Mouse (Mus musculus) hindbrain, embryonic 10.5 days (tissue): ENCODE data around the gene Rps11. TPM values are rescaled to one million over a fixed set of nuclear protein-coding genes. Genes with fewer than 3 reads are reported as not detected.

Experiments used
- DNase-seq: peaks from one replicate; pipeline ENCODE4 v3.0.0-alpha.2; 2017; ENCODE audit warnings: low spot score
- H3K27ac ChIP-seq: fragments of 300-500 bp; sonication (generic); 2 replicates; pipeline ENCODE4 v1.5.1; 2016; ENCODE audit warnings: mild to moderate bottlenecking, moderate library complexity
- H3K27me3 ChIP-seq: fragments of 300-500 bp; sonication (generic); 2 replicates; pipeline ENCODE4 v1.6.1; 2016; ENCODE audit warnings: mild to moderate bottlenecking; ENCODE audit not compliant: poor library complexity, insufficient read depth, severe bottlenecking
- H3K36me3 ChIP-seq: fragments of 300-500 bp; sonication (generic); 2 replicates; pipeline ENCODE4 v1.6.1; 2016; ENCODE audit warnings: mild to moderate bottlenecking, moderate library complexity
- H3K4me1 ChIP-seq: fragments of 300-500 bp; sonication (generic); replicated peaks from 2 replicates; pipeline ENCODE4 v1.6.1; 2016; ENCODE audit warnings: mild to moderate bottlenecking
- H3K4me3 ChIP-seq: fragments of 300-500 bp; sonication (generic); 2 replicates; pipeline ENCODE4 v1.5.1; 2016; ENCODE audit warnings: mild to moderate bottlenecking, moderate library complexity
- H3K9me3 ChIP-seq: fragments of 300-500 bp; sonication (generic); 2 replicates; pipeline ENCODE4 v1.6.1; 2016; ENCODE audit warnings: mild to moderate bottlenecking, moderate library complexity
- WGBS: fragments of 180-500 bp; shearing (Covaris S2); methylation state at CpG from one replicate; pipeline ENCODE4 v1.1.7; 2016; 5-methylcytosine and 5-hydroxymethylcytosine counted together
- polyA plus RNA-seq: library from polyadenylated mRNA; unstranded; fragments of >200 nt; fragmentation: Nextera tagmentation; extraction: Ambion mirVana; gene quantifications from 2 replicates; pipeline ENCODE4 v1.2.1, GENCODE M21; 2016

Rps11 gene
- polyA plus RNA-seq, 1 experiment from 2014 or later = 1,526 TPM

GRCm38 (mm10) chr7:45150321-45150720 is 26.1 kb upstream of the Rps11 start:
- DNase-seq = no peak
- Histone ChIP-seq H3K27ac (peak overlapping the region; percentile 71), H3K27me3 (no peaks in the 10 kb centered on the region), H3K36me3 (peaks cover 33% of the 10 kb centered on the region), H3K4me3 (no peak overlapping the region), H3K4me1 (peaks cover 43% of the 10 kb centered on the region), H3K9me3 (no peaks in the 10 kb centered on the region)
- whole genome bisulfite sequencing = 59% methylated on average over 4 of the region's 4 CpGs

DNA sequence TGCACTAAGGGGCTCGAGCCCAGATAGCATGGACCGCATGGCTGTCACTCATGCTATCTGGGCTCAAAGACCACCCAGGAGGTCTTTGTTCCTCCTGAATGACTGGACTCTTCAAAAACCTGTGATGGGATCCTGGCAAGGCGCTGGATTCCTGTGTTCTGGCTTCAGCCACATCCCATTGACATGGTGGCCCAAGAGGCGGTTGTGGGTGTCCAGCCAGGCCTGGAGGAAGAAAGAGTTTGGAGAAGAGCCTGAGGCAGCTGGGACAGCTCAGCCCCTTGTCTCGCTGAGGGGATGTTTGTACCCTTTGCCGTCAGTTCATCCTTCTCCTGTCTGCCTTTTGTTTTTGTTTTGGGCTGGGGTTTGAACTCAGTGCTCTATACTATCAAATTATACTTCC is 25.3 kb upstream of the Rps11 start:
- H3K9me3 ChIP-seq = no peaks in the 10 kb centered on the region
- WGBS = 26% methylated on average over 6 of the region's 6 CpGs
- peak overlapping the region; percentile 71; the same call in 1 of the 2 replicates for H3K27ac ChIP-seq
- no peak overlapping the region; the same call in 1 of the 2 replicates for H3K4me3 ChIP-seq
- H3K36me3 ChIP-seq = peaks cover 41% of the 10 kb centered on the region
- DNase-seq = peak; percentile 18
- H3K4me1 ChIP-seq = peaks cover 36% of the 10 kb centered on the region
- no peaks in the 10 kb centered on the region for H3K27me3 ChIP-seq

GRCm38 (mm10) chr7:45148534-45149098 is 24.4 kb upstream of the Rps11 start:
- no peak for DNase-seq
- H3K27me3 ChIP-seq = no peaks in the 10 kb centered on the region
- H3K4me3 ChIP-seq = no peak overlapping the region
- H3K4me1 ChIP-seq = peaks cover 34% of the 10 kb centered on the region
- WGBS = 62% methylated on average over 4 of the region's 4 CpGs
- no peaks in the 10 kb centered on the region for H3K9me3 ChIP-seq
- no peak overlapping the region for H3K27ac ChIP-seq
- peaks cover 50% of the 10 kb centered on the region for H3K36me3 ChIP-seq

GRCm38 (mm10) chr7:45147899-45148298 is 23.7 kb upstream of the Rps11 start:
- H3K27ac ChIP-seq = no peak overlapping the region
- no peaks in the 10 kb centered on the region for H3K9me3 ChIP-seq
- H3K4me3 ChIP-seq = no peak overlapping the region
- no peaks in the 10 kb centered on the region for H3K27me3 ChIP-seq
- H3K36me3 ChIP-seq = peaks cover 57% of the 10 kb centered on the region
- WGBS = 92% methylated on average over 11 of the region's 11 CpGs
- DNase-seq = no peak
- peaks cover 30% of the 10 kb centered on the region for H3K4me1 ChIP-seq

DNA sequence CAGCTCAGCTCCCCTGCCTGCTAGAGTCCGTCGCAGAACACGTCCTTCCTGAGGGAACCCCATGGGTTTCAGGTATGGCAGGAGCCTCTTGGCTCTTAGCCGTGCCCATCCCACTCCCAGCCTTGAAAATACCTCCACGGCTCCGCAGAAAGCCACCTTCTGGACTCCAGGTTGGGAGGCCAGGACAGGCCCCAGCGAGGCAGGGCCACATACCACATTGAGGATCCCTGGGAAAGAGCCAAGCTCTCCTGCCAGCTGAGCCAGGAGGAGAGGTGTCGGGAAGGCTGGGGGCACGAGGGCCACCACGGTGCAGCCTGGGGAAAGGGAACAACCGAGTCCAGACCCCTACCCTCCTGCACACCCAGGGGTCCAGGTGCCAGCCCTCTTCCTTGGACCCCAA is 23.0 kb upstream of the Rps11 start:
- 91% methylated on average over 11 of the region's 11 CpGs for WGBS
- H3K36me3 ChIP-seq = peaks cover 64% of the 10 kb centered on the region
- H3K27ac ChIP-seq = no peak overlapping the region
- peaks cover 30% of the 10 kb centered on the region for H3K4me1 ChIP-seq
- H3K9me3 ChIP-seq = no peaks in the 10 kb centered on the region
- no peak for DNase-seq
- H3K27me3 ChIP-seq = no peaks in the 10 kb centered on the region
- no peak overlapping the region for H3K4me3 ChIP-seq

- H3K9me3 ChIP-seq = no peaks in the 10 kb centered on the region
- H3K27me3 ChIP-seq = no peaks in the 10 kb centered on the region
- peaks cover 74% of the 10 kb centered on the region for H3K36me3 ChIP-seq
- no peak for DNase-seq
- no peak overlapping the region for H3K4me3 ChIP-seq
- peaks cover 20% of the 10 kb centered on the region for H3K4me1 ChIP-seq
- WGBS = 96% methylated on average over 8 of the region's 8 CpGs
- no peak overlapping the region for H3K27ac ChIP-seq
Measured at GRCm38 (mm10) chr7:45145460-45145859, 21.2 kb upstream of the Rps11 start.

DNA sequence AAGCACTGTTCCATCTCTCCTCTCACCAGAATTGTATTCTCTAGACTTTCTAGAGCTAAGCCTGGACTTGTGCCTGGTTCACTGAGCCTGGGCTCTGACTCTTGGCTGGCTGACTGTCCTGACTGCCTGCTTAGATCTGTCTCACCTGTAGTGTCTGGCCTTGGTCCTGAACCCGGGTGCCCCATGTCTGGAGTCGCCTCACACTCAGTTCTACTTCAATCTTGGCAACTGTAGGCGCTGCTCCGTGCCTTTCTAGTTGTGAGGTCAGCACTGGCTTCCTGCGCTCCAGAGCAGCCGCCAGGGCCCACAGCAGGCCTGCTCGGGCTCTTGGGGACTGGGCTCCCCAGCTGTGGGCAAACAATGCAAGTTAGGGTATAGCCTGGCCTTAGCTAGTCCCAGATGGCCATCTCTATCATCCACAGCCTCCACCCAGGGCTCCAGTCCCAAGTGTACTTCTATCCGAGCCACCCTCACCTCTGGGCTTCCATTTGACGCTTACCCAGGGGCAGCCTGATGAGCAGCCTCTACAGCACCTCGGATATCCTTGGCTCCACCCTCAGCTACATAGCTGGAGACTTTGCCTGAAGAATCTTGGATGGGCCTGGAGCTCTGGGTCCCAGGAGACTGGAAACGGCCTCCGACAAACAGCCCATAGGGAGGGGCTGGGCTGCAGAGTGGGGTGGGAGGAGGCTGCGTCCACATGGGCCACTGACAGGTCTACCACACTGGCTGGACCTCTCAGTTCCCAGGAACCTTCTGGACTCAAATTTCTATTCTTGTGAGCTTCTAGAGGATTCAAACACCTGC is 20.3 kb upstream of the Rps11 start:
- Histone ChIP-seq H3K4me3 (no peak overlapping the region), H3K27ac (no peak overlapping the region), H3K4me1 (peaks cover 15% of the 10 kb centered on the region), H3K27me3 (no peaks in the 10 kb centered on the region), H3K9me3 (no peaks in the 10 kb centered on the region), H3K36me3 (peaks cover 74% of the 10 kb centered on the region)
- DNase-seq = no peak
- 87% methylated on average over 13 of the region's 13 CpGs for WGBS

- peaks cover 57% of the 10 kb centered on the region for H3K36me3 ChIP-seq
- no peak overlapping the region for H3K4me3 ChIP-seq
- H3K4me1 ChIP-seq = peaks cover 5% of the 10 kb centered on the region; the same call in 1 of the 2 replicates
- WGBS = 92% methylated on average over 5 of the region's 5 CpGs
- H3K9me3 ChIP-seq = no peaks in the 10 kb centered on the region
- H3K27me3 ChIP-seq = peaks cover 13% of the 10 kb centered on the region
- no peak for DNase-seq
- H3K27ac ChIP-seq = no peak overlapping the region
Measured at GRCm38 (mm10) chr7:45141914-45142313, 17.7 kb upstream of the Rps11 start.

DNA sequence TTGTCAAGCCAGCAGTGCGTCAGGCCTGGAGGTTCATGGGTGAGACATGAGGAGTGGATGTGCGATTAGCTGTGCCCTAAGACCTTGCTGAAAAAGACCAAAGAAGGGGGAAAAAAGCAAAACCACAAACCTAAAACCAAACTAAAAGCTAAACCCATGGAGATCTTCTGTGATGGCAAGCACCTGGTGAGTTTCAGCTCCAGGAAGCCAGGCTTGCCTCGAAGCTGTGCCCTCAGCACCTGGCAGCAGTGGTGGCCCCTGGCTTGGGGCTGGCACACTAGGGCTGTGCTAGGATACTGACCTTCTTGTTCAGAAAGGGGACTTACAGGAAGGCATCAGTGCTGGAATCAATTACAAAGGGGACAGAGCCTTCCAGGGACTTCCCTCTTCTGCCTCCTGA is 17.1 kb upstream of the Rps11 start:
- peaks cover 51% of the 10 kb centered on the region for H3K36me3 ChIP-seq
- H3K9me3 ChIP-seq = no peaks in the 10 kb centered on the region
- no peak overlapping the region for H3K4me3 ChIP-seq
- peaks cover 14% of the 10 kb centered on the region for H3K27me3 ChIP-seq
- peaks cover 7% of the 10 kb centered on the region for H3K4me1 ChIP-seq
- DNase-seq = no peak
- no peak overlapping the region for H3K27ac ChIP-seq
- 89% methylated on average over 3 of the region's 3 CpGs for WGBS

DNA sequence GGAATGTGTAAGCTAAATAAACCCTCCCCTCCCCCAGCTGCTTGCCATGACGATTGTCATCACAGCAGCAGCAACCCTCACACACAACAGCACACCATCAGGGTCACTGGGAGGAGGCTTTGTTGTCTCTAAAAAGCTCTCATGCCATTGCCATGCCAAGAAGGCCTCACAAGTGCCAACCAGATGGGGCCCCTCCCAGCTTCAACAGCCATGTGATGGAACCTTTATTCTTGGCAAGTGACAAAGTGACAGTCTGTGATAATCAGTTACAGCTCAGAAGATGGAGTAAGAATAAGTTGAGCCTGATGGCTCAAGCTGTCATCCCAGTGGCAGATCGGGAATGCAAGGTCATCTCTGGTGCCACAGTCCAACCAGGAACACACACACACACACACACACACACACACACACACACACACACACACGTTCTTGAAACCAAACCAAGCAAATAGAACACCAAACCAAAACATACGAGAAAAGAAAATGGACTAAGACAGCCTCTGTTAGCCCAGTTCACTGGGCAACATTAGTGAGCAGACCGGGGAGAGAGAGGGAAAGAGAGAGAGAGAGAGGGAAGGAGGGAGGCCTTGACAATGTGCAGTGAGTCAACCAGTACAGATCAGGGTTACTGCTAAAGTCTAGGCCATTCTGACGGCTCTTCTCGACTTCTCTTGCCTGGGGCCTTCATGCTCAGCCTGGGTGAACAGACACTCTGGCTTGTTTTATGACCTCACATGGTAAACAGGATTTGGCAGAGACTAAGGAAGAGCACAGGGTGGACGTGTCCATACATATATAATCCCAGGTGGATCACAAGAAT is 15.9 kb upstream of the Rps11 start:
- Histone ChIP-seq H3K4me3 (no peak overlapping the region), H3K4me1 (peaks cover 16% of the 10 kb centered on the region), H3K27me3 (peaks cover 25% of the 10 kb centered on the region), H3K36me3 (peaks cover 39% of the 10 kb centered on the region), H3K9me3 (no peaks in the 10 kb centered on the region), H3K27ac (no peak overlapping the region)
- WGBS = 88% methylated on average over 8 of the region's 8 CpGs
- DNase-seq = no peak

GRCm38 (mm10) chr7:45138403-45138802 is 14.2 kb upstream of the Rps11 start:
- no peak overlapping the region for H3K4me3 ChIP-seq
- H3K27me3 ChIP-seq = peaks cover 40% of the 10 kb centered on the region
- H3K4me1 ChIP-seq = peaks cover 29% of the 10 kb centered on the region
- peaks cover 22% of the 10 kb centered on the region for H3K36me3 ChIP-seq
- H3K27ac ChIP-seq = no peak overlapping the region
- no peak for DNase-seq
- H3K9me3 ChIP-seq = no peaks in the 10 kb centered on the region
- WGBS = 86% methylated on average over 1 of the region's 1 CpGs

DNA sequence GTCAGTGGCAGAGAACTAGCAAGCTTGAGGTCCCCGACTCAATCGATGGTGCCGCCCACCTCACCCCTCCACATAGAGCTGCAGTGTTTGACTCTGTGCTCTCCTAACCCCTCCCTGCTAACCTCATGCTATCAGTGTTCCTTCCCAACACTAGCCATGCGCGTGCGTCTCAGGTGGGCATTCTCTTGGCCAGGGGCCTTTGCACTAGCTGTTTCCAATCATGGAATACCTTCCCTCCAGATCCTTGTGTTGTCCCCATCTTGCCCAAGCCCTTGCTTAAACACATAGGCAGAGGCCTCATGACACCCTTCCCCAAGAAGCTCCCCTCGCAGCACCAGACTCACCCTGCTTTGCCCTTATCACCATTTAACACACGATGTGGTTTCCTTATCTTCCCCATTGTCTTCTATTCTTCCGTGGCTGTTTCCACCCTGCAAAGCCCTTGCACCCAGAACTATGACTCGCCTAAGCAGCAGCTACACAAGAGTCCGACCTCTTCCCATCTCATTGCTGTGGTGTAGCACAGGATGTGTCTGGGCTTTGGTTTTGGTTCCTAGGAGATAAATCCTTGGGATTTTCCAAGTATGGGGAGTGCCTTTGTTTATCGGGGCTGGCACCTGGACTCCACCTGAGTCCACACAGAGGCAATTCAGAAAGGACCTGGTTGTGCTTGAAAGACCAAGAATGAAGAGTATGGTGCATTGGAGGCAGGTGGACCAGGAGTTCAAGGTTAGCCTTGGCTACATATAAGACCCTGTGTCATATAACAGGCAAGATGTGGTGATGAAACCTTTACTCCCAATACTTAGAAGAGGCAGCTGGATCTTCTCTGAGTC is 13.2 kb upstream of the Rps11 start:
- WGBS = 81% methylated on average over 12 of the region's 12 CpGs
- Histone ChIP-seq H3K27me3 (peaks cover 40% of the 10 kb centered on the region), H3K4me3 (no peak overlapping the region), H3K9me3 (no peaks in the 10 kb centered on the region), H3K4me1 (peaks cover 29% of the 10 kb centered on the region), H3K36me3 (peaks cover 12% of the 10 kb centered on the region), H3K27ac (no peak overlapping the region)
- DNase-seq = no peak
